Mouse (Mus musculus) heart, adult 10 weeks (tissue): Measurements from ENCODE around the gene Cenpk. TPM values are rescaled to one million over a fixed set of nuclear protein-coding genes. Genes with fewer than 3 reads are reported as not detected.

Experiments
- polyA plus RNA-seq: library from polyadenylated mRNA; stranded (reverse); fragments of 350-450 nt; fragmentation: Illumina TruSeq; extraction: RNeasy Lipid Tissue Mini Kit (QIAGEN cat#74804); gene quantifications from one replicate; pipeline ENCODE4 v1.2.3, GENCODE M21; 2014; ENCODE audit warnings: low read depth, low replicate concordance

Cenpk gene
- polyA plus RNA-seq: not detected

DNA sequence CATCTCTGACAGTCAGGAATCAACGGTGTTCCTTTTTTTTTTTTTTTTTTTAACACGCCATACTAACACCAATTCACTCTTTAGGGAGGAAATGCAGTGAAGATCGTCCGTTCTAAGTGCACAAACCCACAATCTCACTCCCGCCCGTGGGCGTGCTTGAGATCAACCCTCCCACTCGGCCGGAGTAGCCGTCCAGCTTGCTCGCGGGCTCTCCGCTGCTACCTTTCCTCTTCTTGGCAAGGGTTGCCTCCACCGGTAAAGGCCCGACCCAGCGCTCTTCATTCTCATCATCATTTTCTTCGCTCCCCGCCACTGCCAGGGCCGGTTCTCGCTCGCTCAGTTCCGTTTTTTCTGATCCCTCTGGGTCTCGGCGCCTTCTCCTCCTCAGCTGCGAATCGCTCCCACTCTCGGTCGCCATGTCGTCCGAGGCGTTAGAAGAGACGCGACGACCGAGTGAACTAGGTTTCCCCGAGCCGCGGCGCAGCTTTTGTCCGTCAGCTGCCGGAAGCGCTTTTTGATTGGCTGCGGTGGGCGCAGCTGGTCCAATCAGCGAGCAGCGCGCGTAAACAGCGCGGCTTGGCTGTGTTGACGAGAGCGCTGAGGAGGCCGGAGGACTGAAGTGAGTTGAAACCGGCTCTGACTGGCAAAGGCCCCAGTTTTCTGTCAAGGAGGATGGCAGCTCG is at the start of gene Cenpk, which contains the start of gene Ppwd1:
Gene Cenpk, plus strand, starts transcription at position 228 of the 683 bp plus-strand sequence.
Gene Ppwd1, minus strand, starts transcription at position 460 of the 683 bp plus-strand sequence.

GRCm38 (mm10) chr13:104178650-104179121 is 49.7 kb upstream of the Cenpk start, which contains the start of gene Trim23:
Gene Trim23, plus strand, starts transcription at chr13:104178797.

DNA sequence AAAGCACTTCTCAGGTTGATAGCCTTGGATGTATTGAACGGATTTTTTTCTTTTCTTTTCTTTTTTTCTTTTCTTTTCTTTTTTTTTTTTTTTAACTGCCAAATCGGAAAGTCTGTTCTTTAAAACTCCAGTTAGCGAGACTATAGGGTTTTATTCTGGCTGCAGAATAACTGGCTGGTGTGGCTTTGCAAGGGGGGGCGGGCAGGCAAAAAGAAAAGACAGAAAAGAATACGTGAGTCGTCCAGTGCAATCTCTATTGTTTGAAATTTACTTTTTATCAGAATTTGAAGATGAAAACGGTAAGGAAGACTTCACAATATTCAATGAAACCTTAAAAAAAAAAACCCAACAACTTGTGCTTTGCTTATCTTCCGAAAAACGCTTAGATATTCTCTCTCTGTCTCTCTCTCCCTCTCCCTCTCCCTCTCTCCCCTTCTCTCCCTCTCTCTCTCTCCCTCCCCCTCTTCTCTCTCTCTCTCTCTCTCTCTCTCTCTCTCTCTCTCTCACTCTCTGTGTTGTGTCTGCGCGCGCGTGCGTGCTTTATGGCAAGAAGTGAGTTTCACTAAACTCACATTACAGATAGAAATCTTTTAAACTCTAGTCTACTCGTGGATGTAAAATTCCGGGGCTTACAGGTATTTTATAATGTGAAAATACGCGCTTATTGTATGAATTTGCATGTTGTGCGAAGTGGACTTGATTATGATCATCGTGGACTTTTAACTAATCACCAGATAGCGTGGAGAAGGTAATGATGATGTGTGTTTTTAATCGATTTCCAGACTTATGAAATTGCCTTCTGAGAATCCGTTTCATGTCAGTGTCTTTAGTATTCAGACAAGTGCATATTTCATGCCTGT is 59.2 kb downstream of the Cenpk start, which contains the start of gene Adamts6:
Gene Adamts6, plus strand, starts transcription at position 470 of the 860 bp plus-strand sequence.

Other genes with a start within 250 kb of the Cenpk start
- 8.2 TPM for gene Nln, start 119.0 kb upstream of the Cenpk start, polyA plus RNA-seq
- 1.1 TPM for gene Sgtb, start 118.9 kb upstream of the Cenpk start, polyA plus RNA-seq
- 30.5 TPM for gene Trappc13, start 50.1 kb upstream of the Cenpk start, polyA plus RNA-seq
- gene Trim23, start 49.8 kb upstream of the Cenpk start, polyA plus RNA-seq: 21.4 TPM
- 4.5 TPM for gene Ppwd1, start 232 bp downstream of the Cenpk start, polyA plus RNA-seq
- 1.6 TPM for gene Adamts6, start 59.2 kb downstream of the Cenpk start, polyA plus RNA-seq